Mouse (Mus musculus) ovary, adult 2 months (tissue): ENCODE results near the gene Tex50. TPM values are rescaled to one million over a fixed set of nuclear protein-coding genes. Genes with fewer than 3 reads are reported as not detected.

Source experiments
- polyA plus RNA-seq: library from polyadenylated mRNA; depleted of rRNA; stranded (reverse); fragments of >200 nt; gene quantifications from 2 replicates; pipeline ENCODE4 v1.2.3, GENCODE M21; 2012; rRNA removed

The Tex50 gene
- polyA plus RNA-seq = not detected in 2 replicates

DNA sequence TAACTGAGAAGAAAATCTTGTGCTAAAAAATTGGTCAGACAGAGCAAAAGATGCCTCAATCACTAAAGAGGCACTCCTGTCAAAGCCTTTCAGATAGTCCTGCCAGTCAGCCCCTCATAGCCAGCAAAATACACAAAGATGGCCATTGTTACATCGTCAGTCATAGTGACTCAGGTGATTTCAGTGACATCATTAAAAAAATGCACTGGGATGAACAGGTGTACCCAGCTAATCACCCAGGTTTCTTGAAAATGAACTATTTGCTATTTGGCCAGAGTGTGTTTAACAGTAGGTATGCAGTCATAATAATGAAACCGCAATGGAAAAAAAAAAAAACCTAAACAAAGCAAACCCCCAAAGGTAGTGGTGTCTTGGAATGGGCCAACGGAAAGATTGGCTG, at the start of gene Tex50:
TSS of gene Tex50 (minus strand) at position 101 of the 400 bp plus-strand sequence.

DNA sequence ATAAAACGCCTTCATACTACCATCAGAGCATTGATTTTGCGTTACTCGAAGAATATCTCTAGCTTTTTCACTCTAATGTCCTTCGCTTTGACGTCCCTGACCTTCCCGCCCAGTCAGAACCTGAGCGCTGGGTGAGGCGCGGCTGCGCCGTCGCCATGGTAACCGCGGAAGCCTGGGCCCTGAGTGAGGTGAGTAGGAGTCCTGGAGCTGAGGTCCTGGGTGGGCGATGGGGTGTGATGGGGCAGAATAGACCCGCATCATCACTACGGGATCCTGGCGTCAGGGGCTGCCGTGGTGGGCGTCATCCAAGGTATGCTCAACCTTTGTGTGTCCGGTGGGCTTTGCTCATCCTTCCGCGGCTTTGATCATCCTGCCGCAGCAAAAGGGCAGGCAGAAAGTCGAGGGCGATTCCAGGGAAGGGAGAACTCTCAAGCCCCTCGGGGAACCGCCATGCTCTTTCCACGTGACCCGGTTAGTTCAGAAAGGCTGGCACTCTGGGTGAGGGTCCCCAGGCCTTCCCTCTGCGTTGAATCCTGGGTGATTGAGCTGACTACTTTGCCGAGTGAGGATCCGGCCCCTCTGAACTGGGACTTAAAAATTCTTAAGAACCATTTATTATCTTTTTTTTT, 16.5 kb downstream of the Tex50 start, which contains the start of gene Ankrd45:
TSS of gene Ankrd45 (plus strand) at position 161 of the 629 bp plus-strand sequence.

GRCm38 (mm10) chr1:161130726-161131664, 28.1 kb downstream of the Tex50 start, which contains the start of gene Klhl20:
Gene Klhl20, minus strand, starts transcription at chr1:161131511.

Other genes starting within 250 kb of the Tex50 start
- gene Serpinc1, start 180.7 kb downstream of the Tex50 start, polyA plus RNA-seq = 4.5 and 6.1 TPM in 2 replicates
- gene Zbtb37, start 124.5 kb downstream of the Tex50 start, polyA plus RNA-seq = 1.3 and 2.0 TPM in 2 replicates
- gene Dars2, start 88.7 kb downstream of the Tex50 start, polyA plus RNA-seq = 9.0 and 12.1 TPM in 2 replicates
- 0.45 and 0.93 TPM in 2 replicates for gene Cenpl, start 88.6 kb downstream of the Tex50 start, polyA plus RNA-seq
- gene Klhl20, start 27.8 kb downstream of the Tex50 start, polyA plus RNA-seq = 4.8 and 6.1 TPM in 2 replicates
- 0.50 and 0.53 TPM in 2 replicates for gene Ankrd45, start 16.6 kb downstream of the Tex50 start, polyA plus RNA-seq
- 47.7 and 79.2 TPM in 2 replicates for gene Prdx6, start 91.9 kb upstream of the Tex50 start, polyA plus RNA-seq
- gene Tnfsf4, start 236.1 kb upstream of the Tex50 start, polyA plus RNA-seq = not detected in 2 replicates